Mouse (Mus musculus) liver (tissue): ENCODE measurements around the gene Nbeal1.

Experiments
- DNase-seq: peaks from one replicate; pipeline ENCODE4 v3.0.0-alpha.2; 2020; ENCODE audit warnings: mixed read lengths

Gene Nbeal1

DNA sequence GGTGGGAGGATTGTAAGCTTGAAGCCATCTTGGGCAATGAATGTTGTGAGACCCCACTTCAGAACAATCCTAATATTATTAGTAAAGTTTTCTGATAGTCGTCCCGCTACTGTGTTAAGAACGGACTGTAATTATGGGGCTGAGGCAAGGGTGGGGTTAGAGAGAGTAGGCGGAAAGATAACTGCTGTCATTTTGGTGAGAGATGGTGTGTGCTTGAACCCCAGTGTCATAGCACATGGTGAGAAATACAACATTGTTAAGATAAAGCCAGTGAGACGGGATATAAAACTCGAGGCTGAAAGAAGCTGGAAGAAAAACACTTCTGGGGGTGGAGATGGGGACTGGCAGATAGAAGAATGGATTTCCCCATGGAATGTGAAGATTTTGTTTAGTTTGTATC is 164.3 kb downstream of the Nbeal1 start:
- DNase-seq, result no peak

DNA sequence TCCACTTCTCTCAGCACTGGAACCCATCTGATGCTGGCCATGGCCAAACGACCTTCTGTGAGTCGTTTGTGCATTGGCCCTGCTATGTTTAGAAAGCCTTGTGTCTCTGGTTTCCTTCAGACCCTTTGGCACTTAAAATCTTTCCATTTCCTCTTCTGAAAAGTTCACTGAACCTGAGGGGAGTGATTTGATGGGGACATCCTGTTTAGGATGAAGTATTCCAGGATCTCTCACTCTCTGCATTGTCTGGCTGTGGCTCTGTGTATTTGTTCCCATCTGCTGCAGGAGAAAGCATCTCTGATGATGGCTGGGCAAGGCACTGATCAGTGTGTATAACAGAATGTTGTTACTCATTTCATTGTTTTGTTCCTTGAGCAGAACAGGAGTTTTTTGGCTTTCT is 165.3 kb downstream of the Nbeal1 start:
- no peak for DNase-seq

DNA sequence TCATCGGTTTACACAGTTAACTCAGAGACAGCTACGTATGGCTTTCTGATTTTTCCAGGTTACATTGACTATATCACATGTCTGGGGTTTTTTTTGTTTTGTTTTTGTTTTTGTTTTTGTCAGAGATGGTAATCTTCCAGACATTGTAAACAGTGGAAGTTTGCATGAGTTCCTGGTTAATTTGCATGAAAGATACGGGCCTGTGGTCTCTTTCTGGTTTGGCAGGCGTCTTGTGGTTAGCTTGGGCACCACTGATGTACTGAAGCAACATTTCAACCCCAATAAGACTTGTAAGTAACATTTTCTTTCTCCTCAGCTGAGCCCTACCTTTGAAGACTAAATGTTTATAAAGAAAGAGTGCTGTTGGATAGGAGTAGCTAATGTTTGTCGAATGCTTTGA is 172.4 kb downstream of the Nbeal1 start:
- DNase-seq, result no peak

DNA sequence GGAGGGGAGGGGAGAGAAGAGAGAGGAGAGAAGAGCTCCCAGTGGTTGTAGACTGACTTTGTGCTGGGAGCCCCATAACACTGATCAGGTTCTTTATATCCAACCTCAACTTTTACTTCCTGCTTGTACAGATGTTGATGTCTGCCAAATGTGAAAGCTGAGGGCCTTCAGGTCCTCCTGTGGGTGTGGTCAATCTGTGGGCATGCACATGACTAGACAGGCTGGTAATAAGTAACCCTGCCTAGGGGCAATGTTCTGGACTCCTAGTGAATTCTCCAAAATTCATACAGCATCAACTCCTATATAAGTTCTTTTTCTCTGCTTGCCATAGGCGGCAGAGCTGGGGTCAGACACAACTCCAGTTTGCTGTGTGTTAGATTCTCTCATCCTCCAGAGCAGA is 181.2 kb downstream of the Nbeal1 start:
- DNase-seq, result no peak

DNA sequence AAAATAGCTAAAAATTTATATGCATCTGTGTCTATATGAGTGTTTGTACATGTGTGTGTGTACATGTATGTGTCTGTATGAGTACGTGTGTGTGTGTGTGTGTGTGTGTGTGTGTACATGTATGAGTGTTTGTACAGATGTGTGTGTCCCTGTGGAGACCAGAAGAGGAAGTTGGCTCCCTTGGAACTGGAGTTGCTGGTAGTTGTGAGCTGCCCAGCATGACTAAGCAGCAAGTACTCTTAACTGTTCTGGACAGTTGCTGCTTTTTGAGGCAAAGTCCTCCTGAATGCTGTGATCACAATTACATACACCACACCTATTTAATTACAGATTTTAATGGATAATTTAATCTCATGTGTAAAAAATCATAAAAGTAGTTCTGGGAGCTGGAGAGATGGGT is 196.2 kb downstream of the Nbeal1 start:
- no peak for DNase-seq

DNA sequence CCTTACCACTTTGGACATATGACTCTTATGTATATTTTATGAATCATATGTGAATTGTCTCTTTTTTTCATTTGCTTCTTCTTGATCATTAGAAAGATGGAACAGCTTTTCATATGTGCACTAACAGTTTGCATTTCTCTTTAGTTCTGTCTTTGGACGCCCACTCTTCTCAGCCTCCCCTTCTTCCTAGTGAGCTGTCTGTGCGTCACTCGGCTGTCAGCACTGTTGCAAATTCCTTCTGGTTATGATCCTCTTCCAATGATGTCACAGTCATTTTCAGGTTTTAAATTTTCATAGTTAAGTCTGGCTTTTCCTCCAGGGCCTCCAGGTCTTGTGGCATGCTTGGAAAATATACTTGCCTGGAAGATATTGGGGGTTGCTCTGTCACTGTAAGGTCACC is 201.5 kb downstream of the Nbeal1 start:
- DNase-seq, result no peak
